Mouse (Mus musculus): ENCODE measurements around the gene Kcnip1. TPM values are rescaled to one million over a fixed set of nuclear protein-coding genes. Genes with fewer than 3 reads are reported as not detected.

Kcnip1 gene
- polyA plus RNA-seq, 1 experiment from 2014 or later: 130 TPM

DNA sequence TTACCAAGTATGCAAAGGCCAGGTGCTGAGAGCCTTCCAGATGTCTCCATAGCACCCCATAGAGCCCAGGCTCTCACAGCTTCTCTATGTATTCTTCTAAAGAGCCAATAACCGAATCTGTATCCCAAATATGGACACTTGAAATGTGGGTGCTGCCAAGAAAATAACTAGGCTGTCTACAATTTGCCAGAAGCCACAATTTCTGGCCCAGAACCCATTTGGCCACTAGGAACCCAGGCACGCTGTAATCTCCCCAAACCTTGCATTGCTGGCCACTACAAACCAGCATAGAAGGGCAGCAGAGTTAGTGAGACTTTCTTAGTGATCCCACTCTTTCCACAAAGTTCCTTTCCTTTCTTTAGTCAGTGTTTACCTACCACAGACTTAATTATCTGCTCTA, 17.8 kb downstream of the Kcnip1 start:
- Histone ChIP-seq H3K4me2 (no peak overlapping the region), H3K4me3 (no peak overlapping the region), H3K9me3 (no peaks in the 10 kb centered on the region), H3K36me3 (no peaks in the 10 kb centered on the region), H3K4me1 (replicated peaks) (0 out of 2 replicates have a peak, but pooled peaks cover 4% of the 10 kb centered on the region), H3K27ac (replicated peaks) (no peak overlapping the region), H3K27me3 (no peaks in the 10 kb centered on the region), H3K9ac (no peak overlapping the region)
- WGBS: 86% methylated on average over 2 of the region's 2 CpGs
- ATAC-seq (ENCODE audit: low FRiP score, low read depth): no peak

GRCm38 (mm10) chr11:33974341-33975040, 18.5 kb downstream of the Kcnip1 start:
- H3K36me3 ChIP-seq: no peaks in the 10 kb centered on the region
- no peaks in the 10 kb centered on the region for H3K27me3 ChIP-seq
- H3K4me1 ChIP-seq (replicated peaks): 0 out of 2 replicates have a peak, but pooled peaks cover 4% of the 10 kb centered on the region
- 71% methylated on average over 14 of the region's 14 CpGs for WGBS
- no peak overlapping the region for H3K27ac ChIP-seq (replicated peaks)
- ATAC-seq (ENCODE audit: low FRiP score, low read depth): peak; percentile 23; the same call in 1 of the 2 replicates
- H3K4me2 ChIP-seq: no peak overlapping the region
- H3K4me3 ChIP-seq: no peak overlapping the region
- H3K9ac ChIP-seq: no peak overlapping the region
- no peaks in the 10 kb centered on the region for H3K9me3 ChIP-seq

DNA sequence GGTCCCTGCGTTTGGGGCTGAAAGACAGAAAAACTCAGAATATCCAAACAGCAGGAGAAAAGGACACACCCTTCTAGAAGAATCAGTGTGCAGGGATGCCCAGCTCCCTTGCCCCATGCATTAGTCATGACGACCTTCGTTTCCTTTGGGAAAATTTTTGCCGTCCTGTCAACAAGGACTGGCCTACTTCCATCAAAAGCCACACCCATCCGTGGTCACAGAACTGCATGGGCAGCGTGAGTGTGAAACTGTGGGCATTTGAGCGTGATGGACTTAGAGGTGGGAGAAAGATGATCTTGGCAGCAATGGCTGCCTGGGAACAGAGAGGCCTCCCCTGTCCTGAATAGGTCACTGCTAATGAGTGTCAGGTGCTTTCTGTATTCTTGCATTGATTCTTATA, 20.8 kb downstream of the Kcnip1 start:
- Histone ChIP-seq H3K4me2 (no peak overlapping the region), H3K4me1 (replicated peaks) (0 out of 2 replicates have a peak, but pooled peaks cover 4% of the 10 kb centered on the region), H3K27me3 (no peaks in the 10 kb centered on the region), H3K4me3 (no peak overlapping the region), H3K36me3 (no peaks in the 10 kb centered on the region), H3K27ac (replicated peaks) (no peak overlapping the region), H3K9ac (no peak overlapping the region), H3K9me3 (no peaks in the 10 kb centered on the region)
- WGBS: 81% methylated on average over 7 of the region's 7 CpGs
- no peak for ATAC-seq (ENCODE audit: low FRiP score, low read depth)

DNA sequence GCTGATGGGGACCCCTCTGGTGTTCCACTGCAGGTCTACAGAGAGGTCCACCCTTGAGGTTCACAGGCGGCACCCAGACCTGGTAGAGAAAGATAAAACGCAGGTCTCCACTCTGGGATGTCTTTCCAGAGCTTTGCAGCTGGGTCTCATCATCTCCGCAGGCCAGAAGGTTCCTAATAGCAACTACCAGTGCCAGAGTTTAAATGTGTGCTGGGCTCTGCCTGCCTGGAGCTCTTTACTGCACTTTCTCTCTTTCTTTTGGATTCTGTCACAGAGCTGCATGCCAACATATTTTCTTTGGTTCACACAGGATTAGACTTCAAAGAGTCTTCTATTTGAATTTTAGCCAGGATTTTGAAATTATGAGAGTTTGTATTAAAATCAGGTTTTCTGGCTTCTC, 23.8 kb downstream of the Kcnip1 start:
- H3K4me3 ChIP-seq: no peak overlapping the region
- WGBS: 87% methylated on average over 3 of the region's 3 CpGs
- no peaks in the 10 kb centered on the region for H3K4me1 ChIP-seq (replicated peaks)
- H3K27me3 ChIP-seq: no peaks in the 10 kb centered on the region
- H3K9ac ChIP-seq: no peak overlapping the region
- H3K4me2 ChIP-seq: no peak overlapping the region
- H3K27ac ChIP-seq (replicated peaks): no peak overlapping the region
- no peak for ATAC-seq (ENCODE audit: low FRiP score, low read depth)
- H3K9me3 ChIP-seq: no peaks in the 10 kb centered on the region
- no peaks in the 10 kb centered on the region for H3K36me3 ChIP-seq

DNA sequence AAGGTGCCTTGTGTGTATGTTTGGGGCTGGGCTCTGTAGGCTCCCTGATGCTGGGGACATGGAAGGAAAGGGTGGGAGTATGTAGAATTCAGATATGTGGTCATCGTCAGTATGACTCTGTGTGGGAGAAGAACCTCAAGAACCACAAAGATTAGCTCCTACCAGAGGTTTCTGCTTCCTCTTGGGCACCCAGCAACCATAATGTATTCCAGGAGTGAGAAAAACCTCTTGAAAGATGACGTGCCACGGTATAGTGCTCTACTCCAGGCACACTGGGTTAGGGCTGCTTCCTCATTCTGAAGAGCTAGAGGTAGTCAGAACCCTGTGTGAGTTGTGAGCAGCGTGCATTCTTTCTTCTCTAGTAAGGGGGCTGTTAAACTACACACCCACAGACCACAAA, 25.2 kb downstream of the Kcnip1 start:
- no peaks in the 10 kb centered on the region for H3K9me3 ChIP-seq
- H3K4me1 ChIP-seq (replicated peaks): no peaks in the 10 kb centered on the region
- no peak overlapping the region for H3K27ac ChIP-seq (replicated peaks)
- H3K4me2 ChIP-seq: no peak overlapping the region
- H3K4me3 ChIP-seq: no peak overlapping the region
- 76% methylated on average over 4 of the region's 4 CpGs for WGBS
- no peaks in the 10 kb centered on the region for H3K36me3 ChIP-seq
- no peaks in the 10 kb centered on the region for H3K27me3 ChIP-seq
- no peak overlapping the region for H3K9ac ChIP-seq
- ATAC-seq (ENCODE audit: low FRiP score, low read depth): no peak

GRCm38 (mm10) chr11:33965380-33965779, 27.6 kb downstream of the Kcnip1 start:
- Histone ChIP-seq H3K4me1 (replicated peaks) (no peaks in the 10 kb centered on the region), H3K4me2 (no peak overlapping the region), H3K4me3 (no peak overlapping the region), H3K27me3 (no peaks in the 10 kb centered on the region), H3K9ac (no peak overlapping the region), H3K36me3 (no peaks in the 10 kb centered on the region), H3K27ac (replicated peaks) (no peak overlapping the region), H3K9me3 (no peaks in the 10 kb centered on the region)
- 43% methylated on average over 2 of the region's 2 CpGs for WGBS
- no peak for ATAC-seq (ENCODE audit: low FRiP score, low read depth)

- Histone ChIP-seq H3K4me3 (no peak within 1 kb of the TSS), H3K27me3 (no peaks in the 10 kb centered on the region), H3K9me3 (no peaks in the 10 kb centered on the region), H3K27ac (replicated peaks) (no peak within 1 kb of the TSS), H3K4me2 (no peak within 1 kb of the TSS), H3K36me3 (no peaks in the 10 kb centered on the region), H3K4me1 (replicated peaks) (no peaks in the 10 kb centered on the region), H3K9ac (no peak within 1 kb of the TSS)
- ATAC-seq (ENCODE audit: low FRiP score, low read depth): no peak; the same call in 1 of the 2 replicates
- 44% methylated on average over 6 of the region's 6 CpGs for WGBS
These were observed 30.1 kb downstream of the Kcnip1 start, which contains the start of gene Kcnmb1 for GRCm38 (mm10) chr11:33962688-33963407. Gene Kcnmb1, plus strand, starts transcription at chr11:33963013.

- WGBS: 45% methylated on average over 7 of the region's 7 CpGs
- H3K9me3 ChIP-seq: no peaks in the 10 kb centered on the region
These were observed 30.8 kb downstream of the Kcnip1 start for GRCm38 (mm10) chr11:33962178-33962577.

GRCm38 (mm10) chr11:33958713-33959112, 34.2 kb downstream of the Kcnip1 start:
- H3K4me1 ChIP-seq (replicated peaks): no peaks in the 10 kb centered on the region
- no peaks in the 10 kb centered on the region for H3K36me3 ChIP-seq
- no peak overlapping the region for H3K27ac ChIP-seq (replicated peaks)
- no peak overlapping the region for H3K9ac ChIP-seq
- no peaks in the 10 kb centered on the region for H3K27me3 ChIP-seq
- WGBS: 88% methylated on average over 8 of the region's 8 CpGs
- no peak overlapping the region for H3K4me2 ChIP-seq
- no peaks in the 10 kb centered on the region for H3K9me3 ChIP-seq
- ATAC-seq (ENCODE audit: low FRiP score, low read depth): no peak
- no peak overlapping the region for H3K4me3 ChIP-seq

More at GRCm38 (mm10) chr11:33962178-33962577, 30.8 kb downstream of the Kcnip1 start:
- H3K36me3 ChIP-seq: no peaks in the 10 kb centered on the region
- H3K27me3 ChIP-seq: no peaks in the 10 kb centered on the region
- no peak overlapping the region for H3K4me3 ChIP-seq
- no peak overlapping the region for H3K9ac ChIP-seq
- no peak overlapping the region for H3K4me2 ChIP-seq
- H3K27ac ChIP-seq (replicated peaks): no peak overlapping the region
- no peaks in the 10 kb centered on the region for H3K4me1 ChIP-seq (replicated peaks)
- no peak for ATAC-seq (ENCODE audit: low FRiP score, low read depth)

GRCm38 (mm10) chr11:33957595-33957994, 35.4 kb downstream of the Kcnip1 start:
- WGBS: 66% methylated on average over 6 of the region's 6 CpGs
- Histone ChIP-seq H3K9me3 (no peaks in the 10 kb centered on the region), H3K27ac (replicated peaks) (no peak overlapping the region), H3K27me3 (no peaks in the 10 kb centered on the region), H3K4me3 (no peak overlapping the region), H3K4me2 (no peak overlapping the region), H3K36me3 (no peaks in the 10 kb centered on the region), H3K4me1 (replicated peaks) (no peaks in the 10 kb centered on the region), H3K9ac (no peak overlapping the region)
- ATAC-seq (ENCODE audit: low FRiP score, low read depth): no peak

DNA sequence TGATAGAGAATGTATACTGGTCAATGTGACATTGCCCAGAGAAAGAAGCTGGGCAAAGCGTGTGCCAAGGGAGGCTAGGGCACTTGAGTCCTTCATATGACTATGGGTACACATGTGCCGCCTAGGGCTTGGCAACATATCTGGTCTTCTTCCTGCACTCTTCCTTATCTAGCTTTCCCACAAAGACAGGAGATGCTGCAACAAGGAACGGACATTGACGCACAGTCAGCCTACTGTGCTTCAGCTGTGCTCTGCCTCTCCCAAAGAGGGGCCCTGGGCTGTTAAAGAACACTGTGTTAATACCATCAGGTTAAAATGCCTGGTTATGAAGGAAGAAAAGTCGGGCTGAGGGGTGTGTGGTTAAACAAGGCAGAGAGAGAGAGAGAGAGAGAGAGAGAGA, 36.3 kb downstream of the Kcnip1 start:
- Histone ChIP-seq H3K27me3 (no peaks in the 10 kb centered on the region), H3K4me3 (no peak overlapping the region), H3K9me3 (no peaks in the 10 kb centered on the region), H3K36me3 (no peaks in the 10 kb centered on the region), H3K9ac (no peak overlapping the region), H3K4me2 (no peak overlapping the region), H3K4me1 (replicated peaks) (no peaks in the 10 kb centered on the region), H3K27ac (replicated peaks) (no peak overlapping the region)
- WGBS: 91% methylated on average over 5 of the region's 5 CpGs
- no peak for ATAC-seq (ENCODE audit: low FRiP score, low read depth)

- H3K4me2 ChIP-seq: no peak overlapping the region
- H3K9me3 ChIP-seq: no peaks in the 10 kb centered on the region
- no peak for ATAC-seq (ENCODE audit: low FRiP score, low read depth)
- no peaks in the 10 kb centered on the region for H3K27me3 ChIP-seq
- no peaks in the 10 kb centered on the region for H3K36me3 ChIP-seq
- no peaks in the 10 kb centered on the region for H3K4me1 ChIP-seq (replicated peaks)
- 63% methylated on average over 4 of the region's 4 CpGs for WGBS
- no peak overlapping the region for H3K4me3 ChIP-seq
- no peak overlapping the region for H3K27ac ChIP-seq (replicated peaks)
- no peak overlapping the region for H3K9ac ChIP-seq
These were observed 37.0 kb downstream of the Kcnip1 start for GRCm38 (mm10) chr11:33955982-33956381.
